Mouse (Mus musculus): ENCODE data around the gene Mt2.

GRCm38 (mm10) chr8:94172809-94173732 lies 607 bp downstream of the Mt2 start:
- TF ChIP-seq CTCF (IDR thresholded peaks at IDR 0.05; ENCODE audit: insufficient read depth, low read depth, low read length) (no peak), POLR2A (IDR thresholded peaks at IDR 0.05; ENCODE audit: insufficient read depth, low read depth, low read length) (no peak)

Data from olfactory bulb, adult 2 months (tissue).